Mouse (Mus musculus): ENCODE data around the gene Nek6.
A peak's percentile ranks its signal among the peaks of the same experiment; 100 is the strongest.

Nek6 gene

GRCm38 (mm10) chr2:38621076-38621475 lies 109.6 kb downstream of the Nek6 start:
- DNase-seq (ENCODE audit: low spot score in 2 of 2) = no peak

GRCm38 (mm10) chr2:38621610-38622021 lies 110.2 kb downstream of the Nek6 start:
- peak in 1 of 2 experiments; percentile 59 for DNase-seq (ENCODE audit: low spot score in 2 of 2)

- no peak for DNase-seq (ENCODE audit: low spot score in 2 of 2)
Observed at GRCm38 (mm10) chr2:38623411-38623810, 112.0 kb downstream of the Nek6 start.

DNA sequence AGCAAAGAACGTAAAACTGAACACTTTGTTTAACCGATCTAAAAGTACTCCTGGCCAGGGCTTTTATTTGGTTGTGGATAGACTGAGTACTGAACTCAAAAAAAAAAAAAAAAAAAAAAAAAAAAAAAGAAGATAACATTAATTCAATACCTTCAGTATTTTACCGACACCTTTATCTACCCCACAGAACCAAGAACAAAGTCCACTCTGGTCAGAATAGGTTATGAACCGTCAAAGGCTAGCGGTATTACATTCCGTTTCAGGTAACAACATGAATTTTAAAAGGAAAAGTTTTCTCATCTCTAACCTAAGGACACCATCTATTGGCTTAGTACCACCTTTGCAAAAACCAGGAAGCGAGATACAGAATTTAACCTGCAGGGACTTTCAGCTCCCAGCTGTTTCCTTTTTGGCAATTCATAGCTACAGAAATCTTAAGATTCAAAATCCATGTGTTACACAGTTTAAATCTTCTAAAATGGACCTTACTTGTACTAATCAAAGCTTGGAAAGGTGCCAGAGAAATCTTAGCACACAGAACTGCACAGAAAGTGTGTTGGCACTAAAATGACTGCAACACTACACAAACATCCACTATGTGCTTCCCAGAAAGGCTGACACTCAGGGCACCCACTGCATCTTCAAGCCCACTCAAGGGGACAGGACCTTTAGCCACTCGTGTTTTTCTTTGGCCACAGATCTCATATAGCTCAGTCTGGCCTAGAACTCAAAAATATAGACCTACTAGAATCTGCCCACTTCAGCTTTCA lies 112.6 kb downstream of the Nek6 start:
- no peak for DNase-seq (ENCODE audit: low spot score in 2 of 2)

- no peak for DNase-seq (ENCODE audit: low spot score in 2 of 2)
Observed at GRCm38 (mm10) chr2:38628801-38629200, 117.4 kb downstream of the Nek6 start.

DNA sequence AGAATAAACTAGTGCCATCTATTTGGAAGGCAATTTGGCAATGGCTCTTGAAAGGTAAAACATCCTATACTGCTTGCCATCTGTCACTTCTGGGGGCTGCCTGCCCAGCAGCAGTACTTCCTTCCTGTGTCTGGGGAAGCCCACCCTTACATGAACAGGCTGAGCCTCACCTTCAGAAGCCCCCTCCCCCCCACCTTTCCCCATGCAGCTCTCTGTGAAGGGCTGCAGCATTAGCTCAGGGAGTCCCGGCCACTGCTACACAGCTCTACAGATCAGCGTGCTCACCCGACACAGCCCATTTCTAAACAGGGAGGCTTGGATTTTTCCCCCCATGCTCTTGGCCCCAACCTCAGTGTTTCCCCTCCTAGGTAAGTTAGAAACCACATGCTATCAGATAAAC lies 118.0 kb downstream of the Nek6 start:
- no peak for DNase-seq (ENCODE audit: low spot score in 2 of 2)

DNA sequence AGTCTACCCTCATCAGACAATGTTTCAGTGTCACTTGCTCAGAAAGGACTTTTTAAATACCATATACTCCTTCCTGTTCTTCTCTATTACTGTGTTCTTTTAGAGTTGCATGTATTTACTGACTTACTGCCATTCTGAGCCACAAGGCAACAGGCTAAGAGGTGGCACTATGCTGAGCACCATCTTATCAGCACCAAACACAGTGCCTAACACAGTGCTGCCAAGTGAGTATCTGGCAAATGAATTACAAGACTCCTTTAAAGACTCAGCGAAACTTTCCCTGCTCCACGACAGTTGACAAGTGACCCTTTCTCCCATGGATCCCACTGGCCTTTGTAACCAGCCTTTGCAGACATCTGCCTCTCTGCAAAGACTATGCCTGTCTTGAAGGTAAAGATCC lies 119.1 kb downstream of the Nek6 start:
- no peak for DNase-seq (ENCODE audit: low spot score in 2 of 2)

- DNase-seq (ENCODE audit: low spot score in 2 of 2) = no peak
Observed at GRCm38 (mm10) chr2:38637716-38638267, 126.3 kb downstream of the Nek6 start.

DNA sequence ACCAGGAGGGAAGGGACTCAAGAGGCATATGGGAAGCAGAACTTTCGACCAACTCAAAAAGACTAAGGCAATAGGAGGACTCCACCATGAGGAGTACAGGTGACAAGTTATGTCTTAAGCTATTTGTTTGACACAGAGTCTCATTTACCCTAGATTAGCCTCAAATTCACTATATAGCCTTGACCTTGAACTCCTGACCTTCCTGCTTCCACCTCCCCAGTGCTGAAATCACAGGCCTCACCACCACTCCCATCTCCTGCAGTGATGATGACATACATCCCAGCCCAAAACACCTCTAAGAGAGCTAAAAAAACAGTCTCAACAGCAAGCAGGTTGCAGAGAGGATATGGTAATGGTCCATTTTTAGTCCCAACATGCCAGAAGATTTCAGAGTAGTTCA lies 130.3 kb downstream of the Nek6 start:
- DNase-seq (ENCODE audit: low spot score in 2 of 2) = no peak

GRCm38 (mm10) chr2:38643625-38644427 lies 132.4 kb downstream of the Nek6 start, which contains the start of gene Psmb7:
Gene Psmb7 (minus strand): TSS chr2:38644087.
- peak; percentile 51 to 87 for DNase-seq (ENCODE audit: low spot score in 2 of 2)

Measured in left cerebral cortex, adult 9 months (tissue).